Mouse (Mus musculus) hindbrain, embryonic 14.5 days (tissue): ENCODE results near the gene Eepd1. TPM values are rescaled to one million over a fixed set of nuclear protein-coding genes. Genes with fewer than 3 reads are reported as not detected.

Source experiments
- ATAC-seq: fragments of 200-750 bp; cut with Nextera tagmentation; 2 replicates; pipeline ENCODE4 v1.8.0; 2017; ENCODE audit warnings: moderate number of reproducible peaks, mild to moderate bottlenecking, moderate TSS enrichment, moderate library complexity; ENCODE audit not compliant: low FRiP score
- DNase-seq: peaks from one replicate; pipeline ENCODE4 v3.0.0-alpha.2; 2015; ENCODE audit warnings: low spot score
- H3K27ac ChIP-seq: fragments of 300-500 bp; sonication (generic); 2 replicates; pipeline ENCODE4 v1.5.1; 2014; ENCODE audit warnings: mild to moderate bottlenecking, moderate library complexity
- H3K27me3 ChIP-seq: fragments of 300-500 bp; sonication (generic); 2 replicates; pipeline ENCODE4 v1.6.1; 2014; ENCODE audit warnings: mild to moderate bottlenecking, low read length, mixed read lengths; ENCODE audit not compliant: control insufficient read depth, insufficient read depth
- H3K36me3 ChIP-seq: fragments of 300-500 bp; sonication (generic); replicated peaks from 2 replicates; pipeline ENCODE4 v1.6.1; 2014; ENCODE audit not compliant: control insufficient read depth, insufficient read depth
- H3K4me1 ChIP-seq: fragments of 300-500 bp; sonication (generic); replicated peaks from 2 replicates; pipeline ENCODE4 v1.6.1; 2014; ENCODE audit warnings: antibody characterized with exemption, low read length, mixed read lengths; ENCODE audit not compliant: control insufficient read depth, insufficient read depth
- H3K4me2 ChIP-seq: fragments of 300-500 bp; sonication (generic); replicated peaks from 2 replicates; pipeline ENCODE4 v1.6.1; 2014; ENCODE audit warnings: mild to moderate bottlenecking, moderate library complexity
- H3K4me3 ChIP-seq: fragments of 300-500 bp; sonication (generic); replicated peaks from 2 replicates; pipeline ENCODE4 v1.5.1; 2014; ENCODE audit warnings: mild to moderate bottlenecking, low read length
- H3K9ac ChIP-seq: fragments of 300-500 bp; sonication (generic); 2 replicates; pipeline ENCODE4 v1.6.1; 2014
- H3K9me3 ChIP-seq: fragments of 300-500 bp; sonication (generic); 2 replicates; pipeline ENCODE4 v1.6.1; 2016; ENCODE audit warnings: low read length; ENCODE audit not compliant: control insufficient read depth
- WGBS: fragments of 180-500 bp; shearing (Covaris S2); extraction: QIAGEN DNeasy Blood & Tissue Kit; methylation state at CpG from one replicate; pipeline ENCODE4 v1.1.7; 2014; 5-methylcytosine and 5-hydroxymethylcytosine counted together
- polyA plus RNA-seq: library from polyadenylated mRNA; unstranded; fragments of >200 nt; fragmentation: Nextera tagmentation; extraction: Ambion mirVana; gene quantifications from 2 replicates; pipeline ENCODE4 v1.2.1, GENCODE M21; 2014

The Eepd1 gene
- polyA plus RNA-seq, 1 experiment from 2014 or later = 8.8 TPM

DNA sequence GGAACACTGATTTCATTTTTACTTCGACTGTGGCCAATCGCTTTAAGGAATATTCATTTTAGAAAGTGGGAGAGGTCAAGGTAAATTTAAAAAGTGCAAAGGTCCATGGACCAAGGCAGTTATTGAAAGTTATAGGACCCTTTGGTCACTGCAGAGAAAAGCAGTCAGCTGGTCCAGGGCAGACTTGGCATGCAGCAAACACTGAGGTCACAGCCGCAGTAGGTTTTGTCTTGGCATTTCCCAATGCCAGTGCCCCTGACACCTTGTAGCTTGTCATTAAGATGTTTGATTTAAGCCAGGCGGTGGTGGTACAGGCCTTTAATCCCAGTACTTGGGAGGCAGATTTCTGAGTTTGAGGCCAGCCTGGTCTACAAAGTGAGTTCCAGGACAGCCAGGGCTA, 92.8 kb downstream of the Eepd1 start:
- H3K27me3 ChIP-seq = no peaks in the 10 kb centered on the region
- no peaks in the 10 kb centered on the region for H3K9me3 ChIP-seq
- ATAC-seq (no peak), DNase-seq (no peak)
- H3K4me1 ChIP-seq = 0 out of 2 replicates have a peak, but pooled peaks cover 5% of the 10 kb centered on the region
- H3K36me3 ChIP-seq = no peaks in the 10 kb centered on the region
- no peak overlapping the region for H3K4me3 ChIP-seq
- no peak overlapping the region for H3K27ac ChIP-seq
- WGBS = 82% methylated on average over 4 of the region's 4 CpGs
- H3K4me2 ChIP-seq = no peak overlapping the region
- no peak overlapping the region for H3K9ac ChIP-seq

DNA sequence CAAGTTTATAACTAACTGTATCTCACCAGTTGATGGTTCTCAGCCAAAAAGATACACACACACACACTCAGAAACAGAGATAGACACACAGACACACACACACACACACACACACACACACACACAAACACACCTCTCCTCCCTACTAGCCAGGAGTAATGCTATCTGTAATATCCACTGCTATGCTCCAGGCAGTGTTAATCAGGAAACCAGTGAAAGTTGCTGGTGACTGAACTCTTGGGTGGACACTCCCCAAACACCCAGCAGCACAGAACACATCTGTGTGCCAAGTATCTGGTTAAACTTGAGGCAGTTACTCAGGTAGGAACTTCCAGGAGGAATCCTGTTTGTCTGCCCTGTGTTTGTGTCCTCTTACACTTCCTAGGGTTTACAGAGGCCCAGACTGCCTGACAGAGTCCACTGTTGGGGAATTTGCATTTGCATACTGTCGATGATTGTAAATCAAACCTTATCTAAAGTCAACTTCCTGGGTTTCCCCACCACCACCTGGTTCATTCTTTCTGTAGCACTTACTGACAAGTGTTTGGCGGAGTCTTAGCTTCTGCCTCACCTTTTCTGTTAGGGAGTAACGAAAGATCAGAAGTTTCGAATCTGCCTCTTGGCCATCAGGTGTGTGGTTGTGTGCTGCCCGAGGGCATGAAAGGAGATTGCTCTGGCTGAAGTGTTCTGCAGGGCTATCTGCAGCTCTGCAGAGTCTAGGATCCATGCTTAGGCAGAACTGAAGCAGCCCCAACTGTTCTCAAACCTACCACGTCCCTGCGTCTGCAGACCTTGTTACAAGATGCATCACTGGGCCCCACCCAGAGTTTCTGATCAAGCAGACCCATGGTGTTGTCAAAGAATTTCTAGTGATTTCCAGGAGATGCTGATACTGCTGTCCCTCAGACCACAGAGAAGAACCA, 97.6 kb downstream of the Eepd1 start:
- no peaks in the 10 kb centered on the region for H3K27me3 ChIP-seq
- H3K4me1 ChIP-seq = no peaks in the 10 kb centered on the region
- H3K4me2 ChIP-seq = no peak overlapping the region
- no peaks in the 10 kb centered on the region for H3K9me3 ChIP-seq
- 96% methylated on average over 7 of the region's 7 CpGs for WGBS
- no peaks in the 10 kb centered on the region for H3K36me3 ChIP-seq
- H3K27ac ChIP-seq = no peak overlapping the region
- H3K4me3 ChIP-seq = no peak overlapping the region
- no peak for DNase-seq
- no peak for ATAC-seq
- H3K9ac ChIP-seq = no peak overlapping the region

DNA sequence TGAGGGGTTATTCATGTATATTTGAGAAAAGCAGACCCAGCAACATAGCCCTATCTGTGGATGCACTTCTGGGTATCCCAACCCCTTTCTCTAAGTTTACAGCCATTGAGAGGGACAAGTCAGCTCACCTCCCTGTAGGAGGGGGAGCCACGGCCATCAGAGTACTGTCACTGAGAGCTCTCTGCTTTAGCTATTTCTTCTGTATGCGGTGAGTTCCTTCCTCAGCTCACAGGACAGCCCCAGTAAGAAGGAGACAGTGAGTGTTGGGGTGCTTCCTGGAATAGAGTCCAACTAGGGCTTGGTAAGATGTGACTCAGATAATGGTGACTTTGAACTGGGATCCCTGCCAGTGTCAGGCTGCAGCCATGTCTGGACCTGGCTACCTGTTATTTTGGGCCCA, 102.3 kb downstream of the Eepd1 start:
- no peak for ATAC-seq
- H3K36me3 ChIP-seq = no peaks in the 10 kb centered on the region
- no peaks in the 10 kb centered on the region for H3K27me3 ChIP-seq
- H3K4me3 ChIP-seq = no peak overlapping the region
- H3K9ac ChIP-seq = no peak overlapping the region
- no peaks in the 10 kb centered on the region for H3K9me3 ChIP-seq
- H3K4me2 ChIP-seq = no peak overlapping the region
- H3K27ac ChIP-seq = no peak overlapping the region
- no peak for DNase-seq
- 93% methylated on average over 2 of the region's 2 CpGs for WGBS
- H3K4me1 ChIP-seq = no peaks in the 10 kb centered on the region

DNA sequence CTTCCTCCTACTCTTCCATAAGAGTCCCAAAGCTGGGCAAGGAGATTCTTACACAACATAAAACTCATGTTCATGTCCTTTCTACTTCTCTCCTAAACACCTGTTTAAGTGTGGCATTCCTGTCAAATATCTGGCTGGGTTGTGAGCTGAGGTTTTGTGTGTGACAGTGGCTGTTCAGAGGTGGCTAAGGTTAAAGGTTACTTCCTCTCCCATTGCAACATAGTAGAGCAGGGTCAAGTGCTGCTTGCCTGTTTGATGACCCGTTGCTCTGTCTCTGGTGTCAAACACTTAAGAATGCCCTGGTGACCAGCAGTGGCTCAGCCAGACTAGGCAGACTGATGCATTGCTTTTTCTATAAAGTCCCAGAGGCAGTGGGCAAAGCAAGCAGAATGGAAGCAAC, 104.3 kb downstream of the Eepd1 start:
- H3K4me2 ChIP-seq = no peak overlapping the region
- no peaks in the 10 kb centered on the region for H3K27me3 ChIP-seq
- no peak overlapping the region for H3K27ac ChIP-seq
- no peak for ATAC-seq
- no peaks in the 10 kb centered on the region for H3K9me3 ChIP-seq
- H3K4me3 ChIP-seq = no peak overlapping the region
- DNase-seq = no peak
- no peaks in the 10 kb centered on the region for H3K4me1 ChIP-seq
- no peaks in the 10 kb centered on the region for H3K36me3 ChIP-seq
- no peak overlapping the region for H3K9ac ChIP-seq
- 76% methylated on average over 1 of the region's 1 CpGs for WGBS

DNA sequence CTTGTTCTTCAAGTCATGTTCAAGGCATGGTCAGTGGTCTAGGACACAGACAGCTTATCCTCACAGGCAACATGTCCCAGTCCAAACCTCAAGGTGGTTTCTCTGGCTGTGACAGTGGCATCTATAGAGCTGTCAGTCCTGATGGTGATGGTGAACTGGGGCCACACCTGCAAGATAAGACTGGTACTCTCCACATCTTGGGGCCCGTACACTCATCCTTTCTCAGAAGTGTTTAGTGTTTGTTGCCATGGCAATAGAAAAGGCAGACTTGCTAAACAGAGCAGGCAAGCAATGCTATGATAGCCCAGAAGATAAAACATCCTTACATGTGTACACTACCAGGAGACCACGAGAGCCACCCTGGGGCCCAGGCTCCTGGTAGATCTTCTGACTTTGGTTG, 107.2 kb downstream of the Eepd1 start:
- WGBS = 95% methylated on average over 2 of the region's 2 CpGs
- H3K9me3 ChIP-seq = no peaks in the 10 kb centered on the region
- no peak overlapping the region for H3K9ac ChIP-seq
- no peaks in the 10 kb centered on the region for H3K27me3 ChIP-seq
- H3K4me3 ChIP-seq = no peak overlapping the region
- no peak overlapping the region for H3K4me2 ChIP-seq
- no peaks in the 10 kb centered on the region for H3K4me1 ChIP-seq
- H3K27ac ChIP-seq = no peak overlapping the region
- ATAC-seq (no peak), DNase-seq (no peak)
- H3K36me3 ChIP-seq = no peaks in the 10 kb centered on the region

DNA sequence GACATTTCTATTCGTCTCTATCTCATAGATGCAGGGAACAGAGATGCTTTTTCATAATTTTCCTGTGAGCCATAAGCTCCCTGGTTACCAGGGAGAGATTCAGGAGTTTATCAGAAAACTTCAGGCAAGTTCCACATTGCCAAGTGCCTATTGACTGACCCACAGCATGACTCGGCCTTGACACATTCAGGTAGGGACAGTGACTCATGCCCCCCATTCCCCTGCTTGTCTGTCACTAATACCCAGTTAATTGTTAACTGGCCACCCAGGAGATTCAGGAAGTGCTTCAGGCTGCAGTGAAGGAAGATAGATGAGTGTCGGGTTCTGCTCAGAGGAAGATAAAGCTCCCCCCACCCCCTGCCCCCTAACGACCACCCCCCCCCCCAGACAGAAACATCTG, 109.4 kb downstream of the Eepd1 start:
- H3K4me3 ChIP-seq = no peak overlapping the region
- no peak overlapping the region for H3K9ac ChIP-seq
- H3K27ac ChIP-seq = no peak overlapping the region
- 49% methylated on average over 4 of the region's 4 CpGs for WGBS
- no peak for DNase-seq
- no peaks in the 10 kb centered on the region for H3K4me1 ChIP-seq
- H3K4me2 ChIP-seq = no peak overlapping the region
- H3K36me3 ChIP-seq = no peaks in the 10 kb centered on the region
- H3K9me3 ChIP-seq = no peaks in the 10 kb centered on the region
- H3K27me3 ChIP-seq = no peaks in the 10 kb centered on the region
- ATAC-seq = no peak

DNA sequence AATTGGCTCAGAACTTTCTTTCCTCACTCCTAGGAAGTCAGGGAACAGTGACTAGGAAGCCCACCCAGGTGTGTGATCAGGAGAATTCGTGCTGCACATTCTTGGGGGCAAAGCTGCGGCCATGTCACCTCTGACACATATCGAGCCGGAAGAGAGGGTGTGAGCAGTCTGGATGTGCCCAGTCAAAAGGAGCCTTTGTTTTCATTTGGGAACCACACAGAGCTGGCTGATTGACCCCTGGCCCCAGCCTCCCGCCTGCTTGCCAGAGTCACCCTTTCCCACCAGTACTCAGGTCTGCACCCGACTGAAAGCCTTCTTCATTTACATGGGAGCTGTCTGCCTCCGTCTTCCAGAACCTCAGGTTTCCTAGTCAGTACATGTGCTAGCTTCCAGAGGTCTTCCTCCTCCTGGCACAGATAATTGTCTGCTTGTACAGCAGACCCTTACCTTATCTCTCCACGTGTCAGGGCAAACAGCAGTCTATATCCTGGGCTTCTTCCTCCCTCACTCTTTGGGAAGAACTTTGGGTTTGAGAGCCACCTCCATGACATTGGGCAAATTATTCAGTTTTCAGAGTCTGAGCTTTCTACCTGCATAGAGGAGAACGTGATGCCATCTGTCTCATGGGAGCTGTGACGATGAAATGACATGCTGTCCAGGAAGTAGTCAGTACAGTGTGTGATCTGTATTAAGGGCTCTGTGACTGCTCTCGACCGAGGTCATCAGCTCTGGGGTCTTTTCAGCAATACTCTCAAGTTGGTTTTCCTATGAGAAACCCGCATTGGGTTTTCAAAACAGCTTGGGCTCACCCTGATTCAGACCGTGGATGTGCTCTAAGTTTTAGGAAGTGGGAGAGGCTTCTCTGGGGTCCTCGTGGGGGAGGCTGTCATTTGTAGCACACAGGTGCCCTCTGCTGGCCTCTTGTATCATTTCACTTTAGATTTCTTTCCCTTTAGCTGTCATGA, 110.3 kb downstream of the Eepd1 start:
- no peak overlapping the region for H3K4me3 ChIP-seq
- WGBS = 25% methylated on average over 15 of the region's 15 CpGs
- no peaks in the 10 kb centered on the region for H3K27me3 ChIP-seq
- ATAC-seq (peak; percentile 79), DNase-seq (peak; percentile 79)
- no peak overlapping the region for H3K27ac ChIP-seq
- no peaks in the 10 kb centered on the region for H3K9me3 ChIP-seq
- H3K4me1 ChIP-seq = no peaks in the 10 kb centered on the region
- H3K9ac ChIP-seq = no peak overlapping the region
- peak overlapping the region; percentile 24 for H3K4me2 ChIP-seq
- no peaks in the 10 kb centered on the region for H3K36me3 ChIP-seq

DNA sequence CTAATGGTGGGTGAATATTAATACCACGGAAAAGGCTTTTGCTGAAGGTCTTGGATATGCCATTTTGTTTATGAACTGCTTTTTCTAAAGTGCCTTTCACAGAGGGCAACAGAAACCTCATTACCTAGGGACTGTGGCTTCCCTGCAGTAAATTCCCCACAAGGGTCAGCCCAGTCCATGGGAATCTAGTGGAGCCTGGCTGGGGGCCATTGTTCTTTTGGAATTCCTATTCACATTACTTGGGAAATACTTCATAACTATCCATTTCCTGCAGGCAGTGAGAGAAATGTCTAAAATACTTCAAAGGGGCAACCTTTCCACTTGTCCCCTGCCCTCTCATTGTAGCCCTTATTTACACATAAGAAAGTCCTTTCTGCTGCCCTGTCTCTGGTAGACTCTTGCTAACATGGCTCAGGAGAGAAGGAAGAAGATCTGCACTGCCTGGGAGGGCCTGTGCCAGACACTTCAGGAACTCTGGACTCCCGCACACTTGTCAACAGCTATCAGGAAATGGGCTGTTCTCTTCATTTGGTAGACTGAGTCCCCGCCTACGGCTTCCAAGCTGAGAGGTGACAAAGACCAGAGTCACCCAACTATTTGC, 111.1 kb downstream of the Eepd1 start:
- H3K9me3 ChIP-seq = no peaks in the 10 kb centered on the region
- H3K9ac ChIP-seq = no peak overlapping the region
- 61% methylated on average over 4 of the region's 4 CpGs for WGBS
- no peaks in the 10 kb centered on the region for H3K27me3 ChIP-seq
- no peak overlapping the region for H3K4me3 ChIP-seq
- DNase-seq = no peak
- no peaks in the 10 kb centered on the region for H3K4me1 ChIP-seq
- no peak overlapping the region for H3K4me2 ChIP-seq
- H3K27ac ChIP-seq = no peak overlapping the region
- peak; percentile 46; the same call in 1 of the 2 replicates for ATAC-seq
- no peaks in the 10 kb centered on the region for H3K36me3 ChIP-seq

DNA sequence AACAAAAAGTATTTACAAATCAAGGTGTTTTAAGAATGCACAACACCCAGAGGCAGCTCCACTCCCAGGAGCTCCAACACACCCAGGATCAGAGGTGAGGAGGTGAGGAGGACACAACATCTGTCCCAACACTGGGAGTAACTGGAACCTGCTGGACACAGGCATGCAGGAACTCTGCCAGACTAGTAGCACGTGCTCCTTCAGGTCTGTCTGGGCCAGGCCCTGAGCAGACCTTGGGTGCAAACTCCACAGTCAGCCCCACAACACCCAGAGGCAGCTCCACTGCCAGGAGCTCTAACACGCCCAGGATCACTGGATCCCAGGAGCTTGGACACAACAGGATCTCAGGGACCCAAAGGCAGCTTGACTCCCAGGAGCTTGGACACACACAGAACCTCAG, 143.4 kb downstream of the Eepd1 start:
- ATAC-seq (no peak), DNase-seq (no peak)
- 77% methylated on average over 2 of the region's 2 CpGs for WGBS

More for the DNA sequence above, 143.4 kb downstream of the Eepd1 start:
- H3K27ac ChIP-seq = no peak overlapping the region
- H3K9ac ChIP-seq = no peak overlapping the region
- no peaks in the 10 kb centered on the region for H3K9me3 ChIP-seq
- H3K4me1 ChIP-seq = no peaks in the 10 kb centered on the region
- H3K36me3 ChIP-seq = no peaks in the 10 kb centered on the region
- no peak overlapping the region for H3K4me2 ChIP-seq
- H3K4me3 ChIP-seq = no peak overlapping the region
- H3K27me3 ChIP-seq = no peaks in the 10 kb centered on the region
